Mouse (Mus musculus): ENCODE results near the gene Nsun7.
A peak's percentile ranks its signal among the peaks of the same experiment; 100 is the strongest.

The Nsun7 gene

DNA sequence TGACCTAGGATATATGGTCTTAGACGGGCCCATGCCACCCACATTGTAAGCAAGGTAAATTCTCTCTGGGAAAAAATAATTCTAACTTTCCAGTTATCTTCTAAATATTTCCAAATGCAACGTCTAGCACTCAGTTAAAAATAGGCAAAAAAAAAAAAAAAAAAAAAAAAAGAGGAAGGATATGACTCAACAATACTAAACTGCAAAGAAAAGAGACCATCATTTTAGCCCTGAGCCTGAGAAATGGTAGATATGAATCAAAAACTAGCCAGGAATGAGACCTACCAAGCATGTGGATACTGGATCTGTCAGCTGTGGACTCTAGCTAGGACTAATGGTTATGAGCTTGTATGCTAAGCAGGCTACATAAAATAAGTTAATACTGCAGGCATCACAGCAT lies 20.0 kb downstream of the Nsun7 start:
- DNase-seq (ENCODE audit: low spot score in 2 of 2), result no peak

- no peak for DNase-seq (ENCODE audit: low spot score in 2 of 2)
Observed at GRCm38 (mm10) chr5:66280742-66281141, 21.0 kb downstream of the Nsun7 start.

GRCm38 (mm10) chr5:66294106-66294625 lies 34.5 kb downstream of the Nsun7 start:
- no peak for DNase-seq (ENCODE audit: low spot score in 2 of 2)

- no peak for DNase-seq (ENCODE audit: low spot score in 2 of 2)
Observed at GRCm38 (mm10) chr5:66294952-66295351, 35.3 kb downstream of the Nsun7 start.

DNA sequence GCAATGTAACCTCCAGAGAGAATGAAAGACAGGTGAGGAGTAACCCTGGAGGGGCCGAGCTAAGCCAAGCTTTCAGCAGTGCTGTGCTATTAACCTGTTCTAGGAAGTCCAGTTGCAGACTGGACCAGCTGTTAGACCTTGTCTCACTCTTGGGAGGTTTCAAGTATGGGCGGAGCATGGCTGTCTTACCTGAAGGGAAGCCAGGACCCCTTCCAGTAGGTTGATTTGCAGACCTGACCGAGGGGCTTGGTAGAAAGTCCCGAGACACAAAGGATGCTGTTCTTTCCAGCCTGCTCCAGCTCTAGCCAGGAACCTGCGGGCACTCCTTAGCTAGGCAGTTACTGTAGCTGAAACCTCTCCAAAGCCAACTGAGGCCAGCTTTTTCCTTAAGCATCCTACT lies 36.4 kb downstream of the Nsun7 start:
- DNase-seq (ENCODE audit: low spot score in 2 of 2), result no peak

DNA sequence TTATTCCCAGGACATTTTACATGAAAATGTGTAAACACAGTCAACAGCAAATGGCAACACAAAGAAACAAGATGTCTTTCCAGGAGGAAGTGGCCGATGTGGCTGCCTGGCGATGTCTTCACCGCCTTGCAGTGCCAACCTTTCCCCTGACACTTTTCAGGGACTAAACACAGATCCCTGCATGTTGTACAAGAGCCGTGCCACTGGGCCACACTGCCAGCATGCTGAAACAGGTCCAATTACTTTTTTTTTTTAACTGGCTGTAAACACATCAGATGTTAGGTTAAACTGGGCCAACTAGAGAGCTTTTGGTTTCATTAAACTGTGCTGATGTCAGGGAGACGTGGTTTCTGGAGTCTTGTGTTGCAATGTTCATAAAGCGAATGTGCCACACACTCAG lies 39.2 kb downstream of the Nsun7 start:
- no peak for DNase-seq (ENCODE audit: low spot score in 2 of 2)

DNA sequence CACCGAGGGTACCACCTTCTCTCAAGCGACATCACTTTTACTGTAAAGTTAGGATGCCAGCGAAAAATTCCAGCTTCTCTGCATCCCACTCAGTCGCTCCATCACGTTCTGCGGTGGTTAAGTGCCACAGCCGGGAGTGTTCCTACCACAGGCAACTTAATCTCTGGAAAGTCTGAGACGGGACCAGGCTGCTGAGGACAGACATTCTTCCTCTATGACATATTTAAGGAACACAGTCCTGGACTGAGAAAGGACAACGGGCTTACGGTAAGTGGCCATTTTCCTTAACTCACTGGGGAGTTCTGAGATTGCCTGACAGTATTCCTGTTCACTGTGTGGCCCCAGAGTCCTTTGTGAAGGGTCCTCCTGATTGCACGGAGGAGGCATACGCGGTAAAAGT lies 40.9 kb downstream of the Nsun7 start:
- no peak for DNase-seq (ENCODE audit: low spot score in 2 of 2)

DNA sequence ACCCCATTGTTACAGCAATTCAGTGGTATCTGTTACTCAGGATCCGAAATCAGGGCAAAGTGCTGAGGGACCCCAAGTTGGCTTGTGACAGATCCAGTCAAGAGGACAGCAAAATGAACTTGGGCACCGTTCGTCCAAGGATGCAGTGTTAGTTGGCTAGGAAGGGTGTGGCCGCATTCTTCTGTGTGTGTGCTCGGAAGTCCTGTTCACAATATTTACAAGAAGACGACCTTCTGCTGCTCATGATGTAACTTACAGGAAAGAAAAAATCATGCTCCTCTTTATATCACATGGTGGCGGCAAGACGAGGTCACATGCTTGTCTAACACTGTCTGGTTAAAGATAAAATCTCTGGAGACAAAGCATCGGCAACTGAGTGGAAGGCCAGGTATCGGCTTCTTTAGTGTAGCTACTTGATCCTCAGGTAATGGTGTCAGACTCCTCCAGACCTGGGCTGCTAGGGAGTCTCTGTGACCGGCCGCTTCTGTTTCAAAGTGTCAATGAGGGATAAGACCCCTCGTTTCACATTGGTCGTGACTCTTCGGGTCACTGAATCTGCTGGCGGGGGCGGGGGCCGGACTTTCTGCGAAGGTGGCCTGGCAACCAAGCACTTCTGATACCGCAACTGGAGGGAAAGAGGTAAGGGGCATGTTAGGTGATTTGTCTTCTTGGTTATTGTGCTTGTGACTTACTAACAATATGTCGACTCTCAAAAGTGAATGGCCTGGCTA lies 42.6 kb downstream of the Nsun7 start:
- DNase-seq (ENCODE audit: low spot score in 2 of 2), result no peak

- peak; percentile 47 to 70 for DNase-seq (ENCODE audit: low spot score in 2 of 2)
Observed at GRCm38 (mm10) chr5:66302873-66303272, 43.2 kb downstream of the Nsun7 start.

DNA sequence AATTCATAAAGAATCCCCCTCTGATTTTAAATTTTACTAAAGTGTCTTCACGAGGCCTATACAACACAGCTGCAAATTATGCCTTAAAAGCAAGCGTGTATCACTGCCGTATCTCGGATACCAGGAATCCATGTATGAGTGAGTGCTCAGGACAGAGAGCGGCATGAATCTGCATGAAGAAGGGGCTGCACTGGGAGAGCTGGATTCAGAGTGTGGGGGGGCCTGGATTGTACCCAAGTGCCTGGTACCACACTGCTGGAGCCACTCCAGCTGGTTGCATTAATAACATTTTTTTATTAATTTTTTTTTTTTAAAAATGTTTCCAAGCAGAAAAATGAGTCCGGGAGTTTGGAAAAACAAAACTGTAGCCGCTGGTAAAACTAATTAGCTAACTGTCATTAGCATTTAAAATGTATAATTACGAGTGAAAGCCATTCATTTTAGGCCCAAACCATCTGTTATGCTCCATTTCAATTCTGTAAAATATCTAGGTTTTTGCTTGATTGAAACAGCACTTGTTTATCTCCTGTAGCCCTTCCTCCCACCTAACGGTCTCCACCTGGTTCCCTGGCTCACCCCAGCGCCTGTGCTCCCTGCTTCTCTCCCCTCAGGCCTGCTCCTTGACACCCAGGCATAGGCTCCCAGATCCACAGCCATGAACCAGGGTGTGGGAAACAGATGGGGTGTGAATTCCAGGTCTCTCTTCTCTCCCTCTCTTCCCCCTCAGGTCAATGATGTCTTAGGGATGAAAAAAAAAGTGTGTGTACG lies 44.8 kb downstream of the Nsun7 start:
- DNase-seq (ENCODE audit: low spot score in 2 of 2), result no peak

- peak; percentile 50 to 74 for DNase-seq (ENCODE audit: low spot score in 2 of 2)
Observed at GRCm38 (mm10) chr5:66305511-66305910, 45.8 kb downstream of the Nsun7 start.

- no peak for DNase-seq (ENCODE audit: low spot score in 2 of 2)
Observed at GRCm38 (mm10) chr5:66310328-66310727, 50.6 kb downstream of the Nsun7 start.

GRCm38 (mm10) chr5:66310806-66311205 lies 51.1 kb downstream of the Nsun7 start:
- DNase-seq (ENCODE audit: low spot score in 2 of 2), result no peak

DNA sequence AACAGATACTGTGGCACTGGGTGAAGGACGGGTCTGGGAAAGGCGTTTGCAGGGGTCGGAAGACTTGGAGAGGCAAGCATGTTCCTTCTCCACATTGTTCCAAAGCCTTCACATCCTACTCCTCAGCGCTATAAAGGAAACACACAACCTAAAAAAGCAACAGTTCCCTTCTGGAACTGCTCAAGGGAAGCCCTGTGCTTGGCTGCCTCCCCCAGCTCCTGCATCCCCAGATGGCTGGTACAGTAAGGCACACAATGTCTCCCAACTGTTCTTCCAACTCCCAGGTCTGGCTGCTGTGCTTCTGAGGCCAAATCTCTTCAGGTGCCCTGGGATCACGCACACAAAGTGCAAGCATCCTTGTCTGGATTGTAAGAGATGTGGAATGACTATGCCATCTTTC lies 56.1 kb downstream of the Nsun7 start:
- peak; percentile 52 to 64 for DNase-seq (ENCODE audit: low spot score in 2 of 2)

GRCm38 (mm10) chr5:66319341-66319740 lies 59.6 kb downstream of the Nsun7 start:
- peak; percentile 69 to 75 for DNase-seq (ENCODE audit: low spot score in 2 of 2)

DNA sequence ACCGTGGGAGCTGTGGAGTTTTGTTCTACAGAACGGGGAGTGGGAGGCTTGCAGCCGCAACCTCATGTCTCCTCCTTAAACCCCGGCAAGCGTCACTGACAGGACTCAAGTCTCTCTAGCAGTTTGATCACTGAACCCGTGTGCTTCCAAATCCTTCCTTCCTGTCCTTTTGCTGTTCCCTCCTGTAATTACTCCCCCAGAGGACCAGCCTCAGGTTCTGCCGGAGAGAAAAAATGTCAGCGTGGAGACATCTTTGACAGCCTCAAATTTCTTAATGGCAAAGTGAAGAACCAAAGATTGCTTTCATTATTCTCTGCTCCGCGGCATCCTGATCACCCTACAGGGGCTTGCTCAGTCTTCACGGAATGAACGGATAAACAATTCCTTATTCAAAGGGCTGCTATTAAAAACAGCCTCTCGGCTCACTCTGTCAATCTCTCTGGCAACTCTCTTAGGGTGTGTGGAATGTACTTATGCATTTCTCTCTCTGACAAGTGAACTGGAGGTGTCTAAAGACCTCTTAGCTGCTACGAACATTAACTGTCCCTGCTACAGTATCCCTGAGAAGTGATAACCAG lies 60.2 kb downstream of the Nsun7 start:
- DNase-seq (ENCODE audit: low spot score in 2 of 2), result no peak

DNA sequence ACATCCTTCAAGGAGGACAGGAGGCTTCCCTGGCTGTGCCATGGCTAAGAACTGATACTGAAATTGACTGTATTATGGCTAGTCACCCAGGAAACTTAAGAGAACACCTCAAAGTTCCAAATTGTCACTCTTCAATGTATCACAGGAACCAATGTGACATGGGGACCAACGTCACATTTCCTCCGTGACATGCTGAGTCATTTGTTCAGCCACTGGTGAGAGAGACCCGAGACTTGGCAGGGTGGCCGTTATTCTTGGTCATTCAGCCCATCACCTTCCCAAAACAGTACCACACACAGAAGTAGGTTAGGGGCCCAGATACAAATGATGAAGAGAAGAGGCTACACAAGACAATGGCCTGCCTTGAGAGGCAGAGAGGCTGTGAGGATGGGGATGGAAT lies 63.4 kb downstream of the Nsun7 start:
- no peak for DNase-seq (ENCODE audit: low spot score in 2 of 2)

GRCm38 (mm10) chr5:66323603-66324002 lies 63.9 kb downstream of the Nsun7 start:
- DNase-seq (ENCODE audit: low spot score in 2 of 2), result peak; percentile 61 to 89

DNA sequence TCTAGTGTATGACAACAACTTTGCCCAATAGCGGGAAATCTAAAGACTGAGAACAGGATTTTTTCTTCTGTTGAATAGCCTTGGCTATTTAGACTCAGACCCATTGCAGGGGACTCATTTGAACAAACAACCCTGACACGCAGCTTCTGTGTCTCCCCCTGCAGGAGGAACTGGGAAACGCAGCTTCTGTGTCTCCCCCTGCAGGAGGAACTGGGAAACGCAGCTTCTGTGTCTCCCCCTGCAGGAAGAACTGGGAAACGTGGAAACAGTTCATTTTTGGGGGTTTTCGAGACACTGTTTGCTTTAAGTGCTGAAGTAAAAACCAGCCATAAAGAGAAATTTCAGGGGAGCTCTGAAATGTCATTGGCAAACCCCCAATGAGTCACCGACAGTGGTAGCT lies 66.7 kb downstream of the Nsun7 start:
- DNase-seq (ENCODE audit: low spot score in 2 of 2), result no peak

DNA sequence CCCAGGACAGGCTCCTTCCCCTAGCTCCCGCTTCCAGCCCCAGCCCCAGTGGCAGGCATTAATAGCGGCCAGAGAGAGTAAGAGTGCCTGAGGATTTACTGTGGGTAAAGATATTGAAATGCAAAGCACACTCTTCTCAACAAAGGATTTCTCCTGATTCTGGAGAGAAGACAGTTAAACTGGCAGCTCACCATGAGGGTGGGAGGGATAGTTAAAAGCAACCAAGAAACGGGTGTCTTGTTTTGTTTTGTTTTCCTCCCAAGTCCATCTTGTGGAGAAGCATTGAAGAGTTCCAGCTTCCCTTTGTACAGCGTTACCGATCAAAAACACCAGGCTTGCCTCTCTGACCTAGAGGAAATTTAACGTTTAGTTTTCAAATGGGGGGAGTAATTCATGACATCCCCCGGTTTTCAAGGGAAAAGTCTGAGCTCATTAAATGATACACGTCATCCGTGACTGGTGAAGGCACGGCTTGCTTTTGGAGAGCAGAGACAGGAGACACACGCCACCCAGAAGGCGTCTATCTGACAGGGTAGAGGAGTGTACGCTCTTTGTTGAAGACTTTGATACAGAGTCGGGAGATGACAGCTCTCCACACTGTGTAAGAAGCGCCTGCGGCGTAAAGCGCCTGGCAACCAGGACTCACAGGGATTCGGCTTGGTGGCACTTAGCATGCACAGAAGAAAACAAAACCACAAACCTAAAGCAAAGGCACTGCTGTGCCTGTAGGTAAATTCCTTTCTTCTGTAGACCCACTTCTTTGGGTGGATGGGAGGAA lies 68.4 kb downstream of the Nsun7 start:
- DNase-seq (ENCODE audit: low spot score in 2 of 2), result no peak

DNA sequence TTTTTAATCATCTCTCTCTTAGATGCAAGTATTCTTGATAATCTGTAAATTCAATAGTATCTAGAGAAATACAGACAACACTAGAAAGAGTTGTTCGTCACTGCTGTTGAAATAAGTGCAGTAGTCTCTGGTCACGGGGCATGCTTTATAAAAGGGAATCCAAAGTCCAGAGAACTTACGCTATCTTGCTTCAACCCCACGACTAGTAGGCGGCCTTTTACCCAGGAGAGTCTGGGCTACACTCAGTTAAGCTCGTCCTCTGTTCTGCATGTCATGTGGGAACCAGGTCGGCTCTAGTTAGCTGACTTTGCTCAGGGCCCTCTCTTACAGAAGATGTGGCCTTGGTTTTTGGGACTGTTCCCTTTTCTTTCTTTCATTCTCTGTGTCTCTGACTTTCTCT lies 69.1 kb downstream of the Nsun7 start:
- no peak for DNase-seq (ENCODE audit: low spot score in 2 of 2)

- no peak for DNase-seq (ENCODE audit: low spot score in 2 of 2)
Observed at GRCm38 (mm10) chr5:66330806-66331205, 71.1 kb downstream of the Nsun7 start.
